Mouse (Mus musculus): Measurements from ENCODE around the gene Zranb1.

The Zranb1 gene

DNA sequence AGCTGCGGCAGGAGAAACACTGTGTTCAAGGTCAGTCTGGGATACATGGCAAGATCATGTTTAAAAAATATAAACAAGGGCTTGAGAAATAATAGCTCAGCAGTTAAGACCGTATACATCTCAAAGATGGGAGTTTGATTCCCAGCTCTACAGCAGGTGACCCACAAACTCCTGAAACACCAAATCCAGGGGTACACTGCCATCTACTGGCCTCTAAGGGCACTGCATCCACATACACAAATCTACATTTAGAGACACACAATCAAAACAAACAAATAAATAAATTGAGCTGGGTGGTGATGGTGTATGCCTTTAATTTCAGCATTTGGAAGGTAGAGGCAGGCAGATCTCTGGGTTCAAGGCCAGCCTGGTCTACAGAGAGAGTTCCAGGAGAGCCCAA is 32.7 kb upstream of the Zranb1 start:
- CTCF ChIA-PET = interaction anchor here (0.6 to 4.2 kb wide), 74 partner anchors 8 to 708 kb away, joined by 3 to 132 read pairs (median 4); partner anchors contain the start of genes Abraxas2 (in 2 of the 4), Eef1akmt2 (in 1 of the 4), Oat (in 1 of the 4) and Zranb1 (in 1 of the 4)

GRCm38 (mm10) chr7:132900826-132901531 is 30.0 kb upstream of the Zranb1 start:
- POLR2A ChIA-PET = interaction anchor here in 1 of 4 experiments (0.5 to 1.7 kb wide), 6 partner anchors 21 to 451 kb away, joined by 3 read pairs; no protein-coding TSS in a partner anchor
- CTCF ChIA-PET = interaction anchor here in 3 of 4 experiments (0.6 to 1.6 kb wide), 3 partner anchors 212 to 245 kb away, joined by 3 to 14 read pairs (median 7); no protein-coding TSS in a partner anchor

More for the DNA sequence above, 32.7 kb upstream of the Zranb1 start:
- POLR2A ChIA-PET = interaction anchor here in 3 of 4 experiments (0.6 to 3.1 kb wide), 24 partner anchors 8 to 739 kb away, joined by 3 to 54 read pairs (median 4); partner anchors contain the start of genes Abraxas2 (in 2 of the 3), Edrf1 (in 1 of the 3) and Oat (in 1 of the 3)

GRCm38 (mm10) chr7:132903796-132904195 is 27.1 kb upstream of the Zranb1 start:
- ChIA-PET POLR2A (interaction anchor here (0.5 to 1.3 kb wide), 6 partner anchors 21 to 1888 kb away, joined by 3 to 6 read pairs (median 3); no protein-coding TSS in a partner anchor), CTCF (interaction anchor here in 3 of 4 experiments (0.6 to 1.1 kb wide), 6 partner anchors 9 to 635 kb away, joined by 3 to 6 read pairs (median 4); no protein-coding TSS in a partner anchor)

DNA sequence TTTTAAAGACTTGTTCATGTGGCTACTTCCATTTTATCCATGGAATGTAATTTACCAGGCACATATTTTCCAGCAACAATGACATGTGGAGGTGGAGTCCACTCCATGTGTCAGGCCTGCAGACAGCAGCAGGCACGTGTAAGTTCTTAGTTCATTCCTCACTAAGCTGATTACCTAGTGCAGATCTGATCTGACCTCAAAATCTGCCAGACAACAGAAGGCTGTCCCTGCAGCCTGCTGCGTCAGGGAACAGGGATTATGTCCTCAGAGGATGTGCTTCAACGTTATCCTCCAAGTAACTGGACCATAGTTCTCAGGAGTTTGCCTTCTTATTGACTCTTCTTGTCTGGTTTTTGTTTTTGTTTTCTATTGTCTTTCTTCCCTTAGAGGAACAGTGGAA is 9.0 kb upstream of the Zranb1 start:
- ChIA-PET CTCF (no interaction called here), POLR2A (interaction anchor here in 1 of 4 experiments (0.6 kb wide), 3 partner anchors 9 to 129 kb away, joined by 3 to 4 read pairs (median 3); partner anchors contain the start of gene Zranb1)

GRCm38 (mm10) chr7:132925227-132925626 is 5.7 kb upstream of the Zranb1 start:
- POLR2A ChIA-PET = interaction anchor here in 1 of 4 experiments (1.7 kb wide), 1 partner anchor 28 kb away, joined by 4 read pairs; no protein-coding TSS in a partner anchor
- CTCF ChIA-PET = interaction anchor here in 1 of 4 experiments (0.6 to 1.4 kb wide), 1 partner anchor 27 kb away, joined by 3 read pairs; no protein-coding TSS in a partner anchor

DNA sequence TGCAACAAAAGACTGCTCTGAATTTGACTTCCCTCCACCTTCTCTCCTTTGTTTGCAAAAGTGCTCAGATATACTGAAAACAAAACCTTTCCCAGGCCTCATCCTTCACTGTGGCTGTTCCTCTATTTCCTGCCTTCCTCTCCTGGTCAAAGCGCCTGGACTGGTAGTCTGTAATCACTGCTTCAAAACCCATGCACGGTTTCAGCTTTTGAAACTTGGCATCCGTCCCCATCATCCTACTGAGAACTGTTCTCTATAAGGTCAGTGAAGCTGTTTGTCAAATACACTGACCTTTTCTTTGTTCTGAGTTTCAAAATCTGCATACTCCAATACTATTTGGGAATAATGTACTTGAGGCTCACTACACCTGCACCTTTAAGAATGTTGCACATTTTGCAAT is 3.7 kb upstream of the Zranb1 start:
- POLR2A ChIA-PET = interaction anchor here in 1 of 4 experiments (1.1 kb wide), 1 partner anchor 11 kb away, joined by 3 read pairs; no protein-coding TSS in a partner anchor
- CTCF ChIA-PET = no interaction called here

DNA sequence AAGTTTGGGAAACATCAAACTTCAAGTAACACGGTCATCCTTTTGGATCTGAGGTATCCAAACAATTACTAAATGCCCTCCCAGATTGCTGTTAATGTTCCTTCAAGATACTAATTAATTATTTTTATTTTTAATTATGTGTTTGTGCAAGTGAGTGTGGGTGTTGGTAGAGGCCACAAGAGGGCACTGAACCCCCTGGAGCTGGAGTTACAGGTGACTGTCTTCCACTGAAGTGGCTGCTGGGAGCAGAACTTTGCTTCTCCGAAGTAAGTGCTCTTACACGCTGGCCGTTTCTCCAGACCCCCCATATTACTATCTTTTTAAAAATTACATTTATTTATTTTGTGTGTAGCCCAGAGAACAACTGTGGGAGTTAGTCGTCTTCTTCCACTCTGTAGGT is 887 bp upstream of the Zranb1 start:
- POLR2A ChIA-PET = interaction anchor here in 3 of 4 experiments (0.6 to 3.3 kb wide), 20 partner anchors 11 to 707 kb away, joined by 3 to 19 read pairs (median 4); partner anchors contain the start of genes Ctbp2 (in 1 of the 3), Edrf1 (in 1 of the 3), Eef1akmt2 (in 1 of the 3) and Fgfr2 (in 1 of the 3)
- CTCF ChIA-PET = interaction anchor here in 2 of 4 experiments (0.5 to 1.9 kb wide), 4 partner anchors 33 to 252 kb away, joined by 3 to 14 read pairs (median 4); no protein-coding TSS in a partner anchor

- CTCF ChIA-PET = interaction anchor here in 1 of 4 experiments (0.8 to 1.9 kb wide), 4 partner anchors 34 to 250 kb away, joined by 3 to 14 read pairs (median 4); no protein-coding TSS in a partner anchor
- POLR2A ChIA-PET = interaction anchor here in 3 of 4 experiments (0.6 to 3.3 kb wide), 23 partner anchors 9 to 705 kb away, joined by 3 to 19 read pairs (median 5); partner anchors contain the start of genes Edrf1 (in 2 of the 3), Abraxas2 (in 1 of the 3), Ctbp2 (in 1 of the 3) and Fgfr2 (in 1 of the 3)
Measured at GRCm38 (mm10) chr7:132931560-132932351, 814 bp downstream of the Zranb1 start.

DNA sequence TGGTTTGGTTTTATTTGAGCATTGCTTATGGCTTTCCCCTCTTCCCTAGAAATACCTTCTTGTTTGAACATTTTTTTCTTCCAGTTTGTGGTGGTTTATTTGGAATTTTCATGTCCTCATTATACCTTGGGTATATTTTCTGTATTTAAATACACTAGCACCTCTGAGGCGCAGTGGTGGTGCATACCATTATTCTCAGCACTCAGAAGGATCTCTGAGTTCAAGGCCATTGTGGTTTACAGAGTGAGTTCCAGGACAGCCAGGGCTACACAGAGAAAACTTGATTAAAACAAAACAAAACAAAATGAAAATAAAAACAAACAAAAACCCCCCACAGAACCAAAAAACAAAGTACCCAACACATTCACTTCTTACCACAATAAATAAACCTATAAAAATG is 2.4 kb downstream of the Zranb1 start:
- POLR2A ChIA-PET = no interaction called here

DNA sequence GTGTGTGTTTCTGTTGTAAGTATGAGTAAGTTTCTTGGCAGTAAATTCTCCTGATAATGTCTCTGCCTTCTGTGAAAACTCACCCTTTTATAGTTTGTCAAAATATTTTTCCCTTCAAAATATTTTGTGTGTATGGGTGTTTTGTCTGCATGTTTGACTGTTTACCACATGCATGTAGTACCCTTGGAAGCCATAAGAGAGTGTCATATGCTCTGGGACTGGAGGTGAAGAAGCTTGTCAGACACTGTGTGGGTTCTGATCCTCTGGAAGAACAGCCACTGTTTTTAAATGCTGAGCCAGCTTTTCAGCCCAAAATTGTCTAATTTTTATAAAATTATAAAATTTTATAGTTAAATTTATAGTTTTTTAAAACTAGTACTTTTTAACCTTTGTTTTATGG is 3.8 kb downstream of the Zranb1 start:
- CTCF ChIA-PET = no interaction called here

More for the DNA sequence above, 2.4 kb downstream of the Zranb1 start:
- CTCF ChIA-PET = interaction anchor here in 1 of 4 experiments (1.5 kb wide), 1 partner anchor 200 kb away, joined by 3 read pairs; no protein-coding TSS in a partner anchor

DNA sequence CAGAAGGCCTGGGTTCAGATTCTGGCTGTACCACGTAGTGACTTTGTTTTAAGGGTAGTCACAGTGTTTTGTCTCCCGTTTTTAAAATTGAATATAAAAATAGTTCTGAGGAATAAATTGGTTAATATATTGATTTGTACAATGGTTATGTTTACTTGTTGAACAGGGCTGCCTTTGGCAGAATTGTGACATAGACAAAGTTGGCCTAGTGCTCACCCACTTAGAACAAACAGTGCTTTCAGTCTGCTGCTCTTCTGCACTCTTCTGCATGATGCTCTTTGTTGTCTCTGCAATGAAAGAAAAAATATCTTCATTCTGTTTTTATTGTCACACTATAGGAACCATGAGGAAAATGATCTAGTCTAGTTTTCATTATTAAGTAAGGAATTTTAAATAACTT is 8.2 kb downstream of the Zranb1 start:
- CTCF ChIA-PET = no interaction called here
- POLR2A ChIA-PET = no interaction called here

More for the DNA sequence above, 3.8 kb downstream of the Zranb1 start:
- POLR2A ChIA-PET = interaction anchor here in 2 of 4 experiments (1.0 to 1.2 kb wide), 2 partner anchors 10 to 20 kb away, joined by 3 read pairs; no protein-coding TSS in a partner anchor

- POLR2A ChIA-PET = interaction anchor here in 2 of 4 experiments (1.2 to 1.4 kb wide), 3 partner anchors 9 to 330 kb away, joined by 3 to 7 read pairs (median 3); partner anchors contain the start of genes Lhpp (in 1 of the 2) and Zranb1 (in 1 of the 2)
- CTCF ChIA-PET = no interaction called here
Measured at GRCm38 (mm10) chr7:132940569-132940968, 9.6 kb downstream of the Zranb1 start.

- ChIA-PET CTCF (no interaction called here), POLR2A (no interaction called here)
Measured at GRCm38 (mm10) chr7:132949968-132950367, 19.0 kb downstream of the Zranb1 start.

DNA sequence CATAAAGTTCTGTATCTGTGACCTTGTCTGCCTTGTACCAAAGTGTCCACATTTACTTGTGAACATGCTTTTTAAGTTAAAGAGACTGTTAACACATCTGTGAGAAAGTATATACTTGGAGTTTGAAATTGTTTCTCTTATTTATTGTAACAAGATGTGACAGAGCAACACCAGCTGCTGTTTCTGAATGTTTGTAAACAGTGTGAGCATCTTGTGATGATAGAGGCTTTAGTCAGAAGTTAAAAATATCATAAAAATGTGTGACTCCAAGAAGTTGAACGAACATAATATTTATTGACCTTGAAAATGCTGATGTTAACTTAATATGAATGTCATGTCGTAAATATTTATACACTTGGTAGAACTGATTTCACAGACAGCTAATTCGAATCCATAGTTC is 19.7 kb downstream of the Zranb1 start:
- POLR2A ChIA-PET = no interaction called here
- CTCF ChIA-PET = no interaction called here

DNA sequence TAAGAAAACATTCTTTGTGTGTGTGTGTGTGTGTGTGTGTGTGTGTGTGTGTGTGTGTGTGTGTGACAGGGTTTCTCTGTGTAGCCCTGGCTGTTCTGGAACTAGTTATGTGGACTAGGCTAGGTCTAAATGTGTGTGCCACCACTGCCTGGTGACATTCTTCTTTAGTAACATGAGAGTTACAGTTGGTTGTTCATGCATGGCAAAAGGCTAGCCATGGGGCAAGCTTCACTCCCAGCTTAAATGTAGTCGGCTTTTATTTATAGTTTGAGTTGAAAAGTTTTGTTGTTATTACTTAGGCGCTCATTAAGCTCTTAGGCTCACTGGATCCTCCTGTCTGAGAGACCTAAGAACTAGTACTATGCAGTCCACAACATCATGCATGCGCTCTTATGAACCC is 33.5 kb downstream of the Zranb1 start:
- CTCF ChIA-PET = no interaction called here
- POLR2A ChIA-PET = interaction anchor here in 2 of 4 experiments (1.1 to 1.5 kb wide), 3 partner anchors 11 to 110 kb away, joined by 3 to 9 read pairs (median 4); no protein-coding TSS in a partner anchor

- CTCF ChIA-PET = interaction anchor here in 1 of 4 experiments (0.6 to 0.7 kb wide), 2 partner anchors 69 to 144 kb away, joined by 3 to 5 read pairs; no protein-coding TSS in a partner anchor
Measured at GRCm38 (mm10) chr7:132965707-132966106, 34.8 kb downstream of the Zranb1 start.

GRCm38 (mm10) chr7:132972079-132972478 is 41.1 kb downstream of the Zranb1 start:
- POLR2A ChIA-PET = interaction anchor here in 2 of 4 experiments (0.6 to 2.9 kb wide), 4 partner anchors 10 to 19 kb away, joined by 3 to 6 read pairs (median 4); no protein-coding TSS in a partner anchor
- CTCF ChIA-PET = no interaction called here

More at GRCm38 (mm10) chr7:132965707-132966106, 34.8 kb downstream of the Zranb1 start:
- POLR2A ChIA-PET = interaction anchor here in 1 of 4 experiments (1.0 to 1.4 kb wide), 6 partner anchors 14 to 38 kb away, joined by 3 to 4 read pairs (median 3); no protein-coding TSS in a partner anchor

DNA sequence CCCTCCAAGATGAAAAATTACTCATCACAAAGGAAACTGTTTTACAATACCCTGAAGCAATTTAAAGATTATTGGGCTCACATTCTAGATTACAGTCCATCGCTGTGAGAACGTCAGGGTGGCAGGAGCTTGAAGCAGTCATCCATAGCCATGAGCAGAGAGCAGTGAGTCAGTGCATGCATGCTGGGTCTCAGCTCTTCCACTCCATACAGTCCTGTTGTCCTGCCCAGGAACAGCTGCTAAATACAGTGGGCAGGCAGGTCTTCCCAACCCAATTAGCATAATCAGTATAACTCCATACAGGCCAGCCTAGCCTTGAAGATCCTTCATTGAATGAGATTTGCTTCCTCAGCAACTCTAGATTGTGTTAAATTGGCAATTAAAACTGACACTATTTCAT is 45.1 kb downstream of the Zranb1 start:
- CTCF ChIA-PET = no interaction called here
- POLR2A ChIA-PET = interaction anchor here in 1 of 4 experiments (0.7 to 2.6 kb wide), 4 partner anchors 7 to 133 kb away, joined by 3 to 6 read pairs (median 4); partner anchors contain the start of gene Zranb1

All from embryonic stem cell, embryonic (primary cell).